Mouse (Mus musculus): ENCODE measurements around the gene Ikbkg. TPM values are rescaled to one million over a fixed set of nuclear protein-coding genes. Genes with fewer than 3 reads are reported as not detected.
"Not testable (repeated sequence)": the region's sequence is repeated elsewhere in the genome, so short reads cannot be mapped to it uniquely, and the experiment has no call there.

Ikbkg gene
- total RNA-seq, 1 experiment from 2014 or later: 56.5 TPM

GRCm38 (mm10) chrX:74451157-74451912, 58.2 kb downstream of the Ikbkg start:
- no peak for DNase-seq

GRCm38 (mm10) chrX:74452773-74453172, 59.7 kb downstream of the Ikbkg start:
- DNase-seq: no peak

GRCm38 (mm10) chrX:74481349-74481885, 88.3 kb downstream of the Ikbkg start, which contains the start of gene Gm6880:
TSS of gene Gm6880 (minus strand) at chrX:74481399.
- DNase-seq: not testable (repeated sequence)

GRCm38 (mm10) chrX:74497131-74497530, 104.0 kb downstream of the Ikbkg start:
- DNase-seq: no peak

Other genes starting within 250 kb of the Ikbkg start
- not detected in 2 replicates for gene Tex28, start 225.5 kb upstream of the Ikbkg start, total RNA-seq (2021)
- not detected in 2 replicates for gene Tktl1, start 216.0 kb upstream of the Ikbkg start, total RNA-seq (2021)
- gene Flna, start 143.5 kb upstream of the Ikbkg start, total RNA-seq (2021): 138 and 176 TPM in 2 replicates
- 56.8 and 67.7 TPM in 2 replicates for gene Emd, start 138.6 kb upstream of the Ikbkg start, total RNA-seq (2021)
- gene Rpl10, start 122.5 kb upstream of the Ikbkg start, total RNA-seq (2021): 289 and 296 TPM in 2 replicates
- 61.6 and 72.0 TPM in 2 replicates for gene Taz, start 111.4 kb upstream of the Ikbkg start, total RNA-seq (2021)
- gene Dnase1l1, start 111.0 kb upstream of the Ikbkg start, total RNA-seq (2021): 9.0 and 12.7 TPM in 2 replicates
- 150 and 155 TPM in 2 replicates for gene Atp6ap1, start 96.2 kb upstream of the Ikbkg start, total RNA-seq (2021)
- gene Gdi1, start 88.3 kb upstream of the Ikbkg start, total RNA-seq (2021): 150 and 180 TPM in 2 replicates
- 53.1 and 56.0 TPM in 2 replicates for gene Fam50a, start 80.3 kb upstream of the Ikbkg start, total RNA-seq (2021)
- 7.7 and 9.0 TPM in 2 replicates for gene Plxna3, start 64.2 kb upstream of the Ikbkg start, total RNA-seq (2021)
- gene Lage3, start 39.7 kb upstream of the Ikbkg start, total RNA-seq (2021): 54.2 and 55.1 TPM in 2 replicates
- gene Ubl4a, start 20.1 kb upstream of the Ikbkg start, total RNA-seq (2021): 49.6 and 51.5 TPM in 2 replicates
- gene Slc10a3, start 19.9 kb upstream of the Ikbkg start, total RNA-seq (2021): 18.9 and 21.5 TPM in 2 replicates
- gene Fam3a, start within 50 bp of the Ikbkg start, total RNA-seq (2021): 26.6 and 29.7 TPM in 2 replicates
- gene G6pdx, start 35.9 kb downstream of the Ikbkg start, total RNA-seq (2021): 105 and 114 TPM in 2 replicates
- not detected in 2 replicates for gene Gm6880, start 88.1 kb downstream of the Ikbkg start, total RNA-seq (2021)
- gene Olfr1326-ps1, start 181.6 kb downstream of the Ikbkg start, total RNA-seq (2021): not detected in 2 replicates
- not detected in 2 replicates for gene Olfr1325, start 199.4 kb downstream of the Ikbkg start, total RNA-seq (2021)